Mouse (Mus musculus) forebrain, postnatal 0 days (tissue): Measurements from ENCODE around the gene Gm49395. TPM values are rescaled to one million over a fixed set of nuclear protein-coding genes. Genes with fewer than 3 reads are reported as not detected.

Experiments used
- ATAC-seq: fragments of 200-750 bp; cut with Nextera tagmentation; 2 replicates; pipeline ENCODE4 v1.8.0; 2017; ENCODE audit warnings: mild to moderate bottlenecking, moderate library complexity
- DNase-seq: peaks from one replicate; pipeline ENCODE4 v3.0.0-alpha.2; 2015
- H3K27ac ChIP-seq: fragments of 300-500 bp; sonication (generic); 2 replicates; pipeline ENCODE4 v1.5.1; 2014; ENCODE audit warnings: low read depth, mild to moderate bottlenecking, antibody characterized with exemption, low read length, moderate library complexity, mixed read lengths
- H3K27me3 ChIP-seq: fragments of 300-500 bp; sonication (generic); 2 replicates; pipeline ENCODE4 v1.6.1; 2014; ENCODE audit warnings: mild to moderate bottlenecking, low read length, mixed read lengths; ENCODE audit not compliant: insufficient read depth
- H3K36me3 ChIP-seq: fragments of 300-500 bp; sonication (generic); 2 replicates; pipeline ENCODE4 v1.6.1; 2014; ENCODE audit warnings: mild to moderate bottlenecking, moderate library complexity; ENCODE audit not compliant: insufficient read depth
- H3K4me1 ChIP-seq: fragments of 300-500 bp; sonication (generic); 2 replicates; pipeline ENCODE4 v1.6.1; 2014; ENCODE audit warnings: antibody characterized with exemption; ENCODE audit not compliant: insufficient read depth
- H3K4me2 ChIP-seq: fragments of 300-500 bp; sonication (generic); 2 replicates; pipeline ENCODE4 v1.6.1; 2014; ENCODE audit warnings: low read depth, mild to moderate bottlenecking, moderate library complexity
- H3K4me3 ChIP-seq: fragments of 300-500 bp; sonication (generic); 2 replicates; pipeline ENCODE4 v1.5.1; 2014; ENCODE audit warnings: low read depth, low read length, mixed read lengths
- H3K9ac ChIP-seq: fragments of 300-500 bp; sonication (generic); 2 replicates; pipeline ENCODE4 v1.6.1; 2014; ENCODE audit warnings: mild to moderate bottlenecking
- H3K9me3 ChIP-seq: fragments of 300-500 bp; sonication (generic); 2 replicates; pipeline ENCODE4 v1.6.1; 2016; ENCODE audit warnings: low read length
- CTCF ChIP-seq: sonication (generic); IDR thresholded peaks from 2 replicates; pipeline ENCODE4 v1.5.1; 2016; ENCODE audit warnings: antibody characterized with exemption, control low read depth, low read depth
- WGBS: fragments of 180-500 bp; shearing (Covaris S2); extraction: QIAGEN DNeasy Blood & Tissue Kit; methylation state at CpG from one replicate; pipeline ENCODE4 v1.1.7; 2014; 5-methylcytosine and 5-hydroxymethylcytosine counted together
- polyA plus RNA-seq: library from polyadenylated mRNA; unstranded; fragments of >200 nt; fragmentation: Nextera tagmentation; extraction: Ambion mirVana; gene quantifications from 2 replicates; pipeline ENCODE4 v1.2.1, GENCODE M21; 2015
- total RNA-seq: library from RNA; depleted of rRNA; stranded (reverse); fragments of >200 nt; gene quantifications from 2 replicates; pipeline ENCODE4 v1.2.3, GENCODE M21; 2014; rRNA removed

The Gm49395 gene
- 3.1 and 4.1 TPM in 2 replicates for total RNA-seq
- 3.5 TPM in 2 replicates for polyA plus RNA-seq

DNA sequence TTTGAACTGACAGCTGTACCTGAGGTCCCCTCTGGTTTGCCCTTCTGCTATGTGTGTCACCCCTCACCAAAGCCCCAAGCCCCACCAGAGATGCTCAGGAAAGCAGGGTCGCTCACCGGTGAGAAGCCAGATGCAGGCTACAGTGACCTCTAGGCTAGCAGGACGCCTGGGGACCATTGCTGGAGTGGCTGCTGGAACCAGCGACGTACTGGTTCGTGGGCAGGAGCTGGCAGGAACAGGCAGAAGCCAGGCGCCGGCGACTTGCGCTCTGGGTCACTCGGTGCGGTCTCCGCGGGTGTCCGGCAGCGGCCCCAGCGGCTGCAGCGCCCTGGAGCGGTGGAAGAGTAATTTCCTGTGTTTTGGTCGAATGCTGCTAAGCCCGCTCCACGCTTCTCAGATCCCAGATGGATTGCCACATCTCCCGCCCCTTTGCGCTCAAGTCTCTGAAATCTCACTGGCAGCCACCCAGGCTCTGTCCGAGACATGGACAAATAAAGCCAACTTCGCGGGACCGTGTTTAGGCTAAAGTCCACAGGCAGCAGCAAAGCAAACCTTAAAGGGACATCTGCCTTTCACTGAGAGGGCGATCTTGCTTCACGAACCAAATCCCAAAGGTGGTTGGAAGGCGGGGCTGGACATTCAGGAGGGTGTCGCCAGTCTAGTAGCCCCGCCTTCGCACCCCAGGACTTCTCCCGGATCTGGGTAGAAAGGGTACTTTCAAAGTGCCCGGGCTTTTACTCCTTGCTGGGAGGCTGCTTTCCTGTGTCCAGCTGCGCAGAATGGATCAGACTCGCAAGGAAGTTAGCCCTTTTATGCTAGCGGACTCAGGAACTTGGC, at the start of gene Gm49395, which contains the start of gene Itga1:
Gm49395 (minus strand) TSS at position 567 of the 837 bp plus-strand sequence.
Itga1 (minus strand) TSS at position 610 of the 837 bp plus-strand sequence.
- DNase-seq, result peak; percentile 43
- ATAC-seq, result peak; percentile 50
- Histone ChIP-seq H3K4me3 (peak within 1 kb of the TSS; percentile 46), H3K4me2 (peak within 1 kb of the TSS; percentile 88), H3K4me1 (peaks cover 11% of the 10 kb centered on the region; the same call in 1 of the 2 replicates), H3K9me3 (no peaks in the 10 kb centered on the region), H3K27ac (no peak within 1 kb of the TSS; the same call in 1 of the 2 replicates), H3K9ac (peak within 1 kb of the TSS; percentile 47), H3K27me3 (0 out of 2 replicates have a peak, but pooled peaks cover 4% of the 10 kb centered on the region), H3K36me3 (no peaks in the 10 kb centered on the region)
- TF ChIP-seq CTCF, result peak; percentile 23
- WGBS, result 2% methylated on average over 39 of the region's 39 CpGs

DNA sequence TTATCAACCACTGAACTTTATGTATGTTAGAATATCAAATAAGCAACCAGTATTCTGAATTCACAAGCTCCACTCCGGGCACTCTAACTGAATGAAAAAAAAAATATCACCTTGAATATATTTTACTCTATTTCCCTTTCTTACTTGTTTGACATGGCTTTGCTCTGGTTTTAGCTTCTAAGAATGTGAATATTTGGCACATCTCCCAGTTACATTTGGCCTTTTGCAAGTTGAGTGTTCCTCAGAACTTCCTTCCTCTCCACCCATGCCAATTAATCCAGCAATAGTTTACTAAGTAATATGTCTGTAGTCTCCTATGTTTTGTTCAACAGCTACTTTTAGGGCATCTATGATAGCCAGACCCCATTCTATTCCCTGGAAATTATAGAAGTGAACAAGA, 48.9 kb upstream of the Gm49395 start:
- H3K4me2 ChIP-seq, result no peak overlapping the region
- DNase-seq, result no peak
- 94% methylated on average over 1 of the region's 1 CpGs for WGBS
- no peak overlapping the region for H3K27ac ChIP-seq
- no peak overlapping the region for H3K4me3 ChIP-seq
- H3K4me1 ChIP-seq, result no peaks in the 10 kb centered on the region
- no peaks in the 10 kb centered on the region for H3K9me3 ChIP-seq
- H3K9ac ChIP-seq, result no peak overlapping the region
- H3K36me3 ChIP-seq, result no peaks in the 10 kb centered on the region
- no peak for TF ChIP-seq CTCF
- no peaks in the 10 kb centered on the region for H3K27me3 ChIP-seq
- ATAC-seq, result no peak

DNA sequence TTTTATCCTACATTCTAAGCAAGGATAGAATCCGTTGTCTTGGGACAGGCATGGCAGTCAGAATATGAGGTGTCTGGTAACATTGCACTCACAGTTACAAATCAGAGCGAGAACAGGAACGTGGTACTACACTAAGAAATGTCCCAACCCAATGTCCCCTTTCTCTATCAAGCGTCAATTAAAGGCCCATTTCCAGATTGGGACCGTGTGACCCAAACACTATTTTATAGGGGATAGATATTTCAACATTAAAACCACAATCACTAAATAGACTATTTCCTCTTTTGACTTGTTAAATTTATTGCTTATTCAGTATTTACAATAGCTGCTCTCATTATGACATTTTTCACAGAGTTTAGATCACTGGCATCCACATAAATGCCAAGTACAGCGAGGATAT, 48.1 kb upstream of the Gm49395 start:
- TF ChIP-seq CTCF, result no peak
- Histone ChIP-seq H3K9me3 (no peaks in the 10 kb centered on the region), H3K27me3 (no peaks in the 10 kb centered on the region), H3K4me2 (no peak overlapping the region), H3K4me1 (no peaks in the 10 kb centered on the region), H3K9ac (no peak overlapping the region), H3K36me3 (no peaks in the 10 kb centered on the region), H3K27ac (no peak overlapping the region), H3K4me3 (no peak overlapping the region)
- 89% methylated on average over 6 of the region's 6 CpGs for WGBS
- no peak for DNase-seq
- no peak for ATAC-seq

DNA sequence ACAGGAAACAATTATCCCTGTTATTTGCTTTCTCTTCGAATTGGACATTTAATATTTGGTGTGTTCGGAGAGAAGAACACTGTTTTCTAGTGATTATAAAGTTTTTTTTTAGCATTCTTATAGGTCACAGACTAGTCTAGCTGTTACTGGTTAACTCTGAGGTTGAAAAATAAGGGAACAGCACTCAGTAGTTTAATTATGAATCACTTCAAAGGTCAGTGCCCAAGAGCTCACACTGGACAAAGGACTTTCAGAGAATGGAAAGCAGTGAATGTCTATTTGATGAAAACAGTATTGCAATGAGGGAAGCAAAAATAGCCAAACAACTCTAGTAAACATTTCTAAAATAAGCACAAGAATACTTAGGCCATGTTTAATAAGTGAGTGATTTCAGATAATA, 41.9 kb upstream of the Gm49395 start:
- ATAC-seq (no peak), DNase-seq (no peak)
- no peaks in the 10 kb centered on the region for H3K27me3 ChIP-seq
- no peak overlapping the region for H3K27ac ChIP-seq
- H3K4me3 ChIP-seq, result no peak overlapping the region
- TF ChIP-seq CTCF, result no peak
- H3K9me3 ChIP-seq, result no peaks in the 10 kb centered on the region
- no peak overlapping the region for H3K9ac ChIP-seq
- H3K4me1 ChIP-seq, result no peaks in the 10 kb centered on the region
- H3K36me3 ChIP-seq, result no peaks in the 10 kb centered on the region
- H3K4me2 ChIP-seq, result no peak overlapping the region
- WGBS, result 92% methylated on average over 2 of the region's 2 CpGs

DNA sequence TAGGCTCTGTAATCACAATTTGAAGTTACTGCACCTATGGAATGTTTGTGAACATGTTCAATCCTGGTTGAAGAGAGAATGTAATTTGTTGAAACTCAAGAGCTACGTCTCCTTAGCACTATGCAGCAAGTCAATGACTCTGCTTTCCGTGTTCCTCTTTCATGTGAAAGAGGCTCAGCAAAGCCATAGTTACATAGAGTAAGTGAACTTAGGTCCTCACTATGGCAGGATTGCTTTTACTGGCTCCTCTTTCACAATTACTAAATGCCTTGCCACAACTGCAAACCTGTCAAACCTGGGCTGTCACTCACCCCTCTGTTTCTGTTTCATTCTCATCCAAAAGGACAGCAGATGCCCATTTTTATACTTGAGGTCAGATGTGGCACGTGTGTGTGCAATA, 40.3 kb upstream of the Gm49395 start:
- Histone ChIP-seq H3K36me3 (no peaks in the 10 kb centered on the region), H3K9ac (no peak overlapping the region), H3K4me2 (no peak overlapping the region), H3K9me3 (no peaks in the 10 kb centered on the region), H3K4me3 (no peak overlapping the region), H3K4me1 (no peaks in the 10 kb centered on the region), H3K27ac (no peak overlapping the region), H3K27me3 (no peaks in the 10 kb centered on the region)
- no peak for DNase-seq
- 91% methylated on average over 3 of the region's 3 CpGs for WGBS
- TF ChIP-seq CTCF, result no peak
- ATAC-seq, result no peak

DNA sequence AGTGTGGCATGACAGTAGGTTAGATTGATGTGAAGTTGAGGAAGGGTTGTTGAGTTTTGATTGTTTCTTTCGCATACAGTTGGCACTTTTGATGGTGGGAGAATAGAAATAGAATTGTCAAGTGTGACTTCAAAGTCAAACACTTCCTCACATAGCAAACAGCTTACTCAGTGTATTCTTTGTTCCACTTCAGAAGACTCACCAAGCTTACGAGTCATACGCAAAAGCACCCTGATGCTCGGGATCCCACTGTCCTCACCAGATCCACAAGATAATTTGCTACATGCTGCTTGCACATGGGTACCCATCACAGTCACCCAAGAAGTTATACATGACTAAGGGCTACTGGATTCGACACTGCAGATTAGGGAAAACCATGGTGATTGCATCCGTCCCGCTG, 36.8 kb upstream of the Gm49395 start:
- 92% methylated on average over 7 of the region's 7 CpGs for WGBS

DNA sequence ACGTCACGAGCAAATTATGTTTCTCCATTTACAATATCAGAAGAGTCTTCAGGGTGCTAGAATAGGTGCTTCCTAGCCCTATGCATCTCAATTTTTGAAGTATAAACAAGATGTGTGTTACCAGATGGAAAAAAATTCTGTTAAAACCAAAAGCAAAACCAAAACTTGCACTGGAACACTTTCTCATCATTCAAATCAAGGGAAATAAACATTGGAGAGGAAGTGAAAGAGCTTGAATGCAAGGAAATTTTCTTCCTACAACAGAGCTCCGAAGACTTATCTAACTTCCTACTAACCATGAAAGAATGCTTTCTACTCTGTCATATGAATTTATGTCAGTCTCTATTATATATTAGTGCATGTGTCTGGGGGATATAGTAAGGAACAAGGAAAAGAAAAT, 35.0 kb upstream of the Gm49395 start:
- Histone ChIP-seq H3K4me3 (no peak overlapping the region), H3K9ac (no peak overlapping the region), H3K9me3 (no peaks in the 10 kb centered on the region), H3K27me3 (no peaks in the 10 kb centered on the region), H3K4me2 (no peak overlapping the region), H3K4me1 (no peaks in the 10 kb centered on the region), H3K36me3 (no peaks in the 10 kb centered on the region), H3K27ac (no peak overlapping the region)
- DNase-seq (no peak), ATAC-seq (no peak)
- TF ChIP-seq CTCF, result no peak
- 89% methylated on average over 3 of the region's 3 CpGs for WGBS

More for the DNA sequence above, 36.8 kb upstream of the Gm49395 start:
- no peaks in the 10 kb centered on the region for H3K36me3 ChIP-seq
- DNase-seq (no peak), ATAC-seq (no peak)
- no peaks in the 10 kb centered on the region for H3K4me1 ChIP-seq
- TF ChIP-seq CTCF, result no peak
- no peak overlapping the region for H3K27ac ChIP-seq
- no peaks in the 10 kb centered on the region for H3K27me3 ChIP-seq
- no peak overlapping the region for H3K9ac ChIP-seq
- H3K4me2 ChIP-seq, result no peak overlapping the region
- no peak overlapping the region for H3K4me3 ChIP-seq
- H3K9me3 ChIP-seq, result no peaks in the 10 kb centered on the region
